Mouse (Mus musculus) lung, embryonic 14.5 days (tissue): ENCODE measurements at regions not wholly inside any gene's neighbourhood (a gene's known extent, or its start where the extent isn't known, plus 50 kb on each side); places are given as distances from the start of the nearest gene placed in this dataset.
A peak's percentile ranks its signal among the peaks of the same experiment; 100 is the strongest.

Experiments
- ATAC-seq: fragments of 200-750 bp; cut with Nextera tagmentation; 2 replicates; pipeline ENCODE4 v1.8.0; 2017; ENCODE audit warnings: mild to moderate bottlenecking, moderate TSS enrichment, moderate library complexity; ENCODE audit not compliant: insufficient read depth
- DNase-seq: peaks from one replicate; pipeline ENCODE4 v3.0.0-alpha.2; 2015
- H3K27ac ChIP-seq: fragments of 300-500 bp; sonication (generic); 2 replicates; pipeline ENCODE4 v1.5.1; 2014; ENCODE audit warnings: low read depth, mild to moderate bottlenecking, moderate library complexity
- H3K27me3 ChIP-seq: fragments of 300-500 bp; sonication (generic); 2 replicates; pipeline ENCODE4 v1.6.1; 2014; ENCODE audit warnings: low read length, control low read depth; ENCODE audit not compliant: insufficient read depth
- H3K36me3 ChIP-seq: fragments of 300-500 bp; sonication (generic); 2 replicates; pipeline ENCODE4 v1.6.1; 2014; ENCODE audit warnings: control low read depth; ENCODE audit not compliant: insufficient read depth
- H3K4me1 ChIP-seq: fragments of 300-500 bp; sonication (generic); 2 replicates; pipeline ENCODE4 v1.6.1; 2014; ENCODE audit warnings: antibody characterized with exemption, control low read depth; ENCODE audit not compliant: insufficient read depth
- H3K4me2 ChIP-seq: fragments of 300-500 bp; sonication (generic); 2 replicates; pipeline ENCODE4 v1.6.1; 2014; ENCODE audit warnings: mild to moderate bottlenecking
- H3K4me3 ChIP-seq: fragments of 300-500 bp; sonication (generic); 2 replicates; pipeline ENCODE4 v1.5.1; 2014; ENCODE audit warnings: low read depth, low read length
- H3K9ac ChIP-seq: fragments of 300-500 bp; sonication (generic); 2 replicates; pipeline ENCODE4 v1.6.1; 2014
- H3K9me3 ChIP-seq: fragments of 300-500 bp; sonication (generic); 2 replicates; pipeline ENCODE4 v1.6.1; 2016; ENCODE audit warnings: low read depth, low read length, control low read depth
- CTCF ChIP-seq: IDR thresholded peaks from 2 replicates; pipeline ENCODE4 v1.5.1; 2016; ENCODE audit warnings: antibody characterized with exemption, low read depth
- WGBS: fragments of 180-500 bp; shearing (Covaris S2); extraction: QIAGEN DNeasy Blood & Tissue Kit; methylation state at CpG from one replicate; pipeline ENCODE4 v1.1.7; 2014; 5-methylcytosine and 5-hydroxymethylcytosine counted together

GRCm38 (mm10) chr12:26088389-26088788 lies 326.7 kb downstream of the Rnf144a start:
- Histone ChIP-seq H3K9me3 (no peaks in the 10 kb centered on the region), H3K27me3 (no peaks in the 10 kb centered on the region), H3K27ac (no peak overlapping the region), H3K4me2 (no peak overlapping the region), H3K36me3 (no peaks in the 10 kb centered on the region), H3K4me3 (no peak overlapping the region), H3K9ac (no peak overlapping the region), H3K4me1 (no peaks in the 10 kb centered on the region)
- no peak for TF ChIP-seq CTCF
- no peak for ATAC-seq
- no peak for DNase-seq
- 67% methylated on average over 3 of the region's 3 CpGs for WGBS

- H3K9me3 ChIP-seq, result no peaks in the 10 kb centered on the region
- no peaks in the 10 kb centered on the region for H3K4me1 ChIP-seq
- WGBS, result 78% methylated on average over 4 of the region's 4 CpGs
- H3K4me2 ChIP-seq, result no peak overlapping the region
- no peak overlapping the region for H3K27ac ChIP-seq
- DNase-seq (no peak), ATAC-seq (no peak)
- no peak for TF ChIP-seq CTCF
- H3K4me3 ChIP-seq, result no peak overlapping the region
- no peak overlapping the region for H3K9ac ChIP-seq
- H3K27me3 ChIP-seq, result no peaks in the 10 kb centered on the region
- H3K36me3 ChIP-seq, result no peaks in the 10 kb centered on the region
Measured at GRCm38 (mm10) chr12:26086923-26087322, 328.1 kb downstream of the Rnf144a start.

- no peak for TF ChIP-seq CTCF
- no peak overlapping the region for H3K4me3 ChIP-seq
- no peak for ATAC-seq
- H3K36me3 ChIP-seq, result no peaks in the 10 kb centered on the region
- no peak for DNase-seq
- no peak overlapping the region for H3K27ac ChIP-seq
- no peaks in the 10 kb centered on the region for H3K27me3 ChIP-seq
- no peaks in the 10 kb centered on the region for H3K4me1 ChIP-seq
- no peak overlapping the region for H3K9ac ChIP-seq
- no peaks in the 10 kb centered on the region for H3K9me3 ChIP-seq
- WGBS, result 74% methylated on average over 3 of the region's 3 CpGs
- no peak overlapping the region for H3K4me2 ChIP-seq
Measured at GRCm38 (mm10) chr12:26086414-26086813, 328.6 kb downstream of the Rnf144a start.

- no peak overlapping the region for H3K4me2 ChIP-seq
- no peaks in the 10 kb centered on the region for H3K36me3 ChIP-seq
- no peak overlapping the region for H3K4me3 ChIP-seq
- no peaks in the 10 kb centered on the region for H3K27me3 ChIP-seq
- WGBS, result 61% methylated on average over 4 of the region's 4 CpGs
- DNase-seq, result no peak
- no peaks in the 10 kb centered on the region for H3K9me3 ChIP-seq
- H3K9ac ChIP-seq, result no peak overlapping the region
- TF ChIP-seq CTCF, result no peak
- ATAC-seq, result no peak
- no peaks in the 10 kb centered on the region for H3K4me1 ChIP-seq
- H3K27ac ChIP-seq, result no peak overlapping the region
Measured at GRCm38 (mm10) chr12:26079061-26079625, 335.9 kb downstream of the Rnf144a start.

- Histone ChIP-seq H3K9me3 (no peaks in the 10 kb centered on the region), H3K4me1 (no peaks in the 10 kb centered on the region), H3K4me3 (no peak overlapping the region), H3K4me2 (no peak overlapping the region), H3K27me3 (no peaks in the 10 kb centered on the region), H3K36me3 (no peaks in the 10 kb centered on the region), H3K27ac (no peak overlapping the region), H3K9ac (no peak overlapping the region)
- DNase-seq, result peak; percentile 39
- WGBS, result 25% methylated on average over 9 of the region's 9 CpGs
- peak; percentile 62; the same call in 1 of the 2 replicates for ATAC-seq
- TF ChIP-seq CTCF, result no peak
Measured at GRCm38 (mm10) chr12:26075638-26076254, 339.3 kb downstream of the Rnf144a start.

- Histone ChIP-seq H3K9ac (no peak overlapping the region), H3K36me3 (no peaks in the 10 kb centered on the region), H3K4me3 (no peak overlapping the region), H3K27ac (no peak overlapping the region), H3K4me2 (no peak overlapping the region), H3K9me3 (no peaks in the 10 kb centered on the region), H3K4me1 (peaks cover 4% of the 10 kb centered on the region; the same call in 1 of the 2 replicates), H3K27me3 (no peaks in the 10 kb centered on the region)
- 74% methylated on average over 7 of the region's 7 CpGs for WGBS
- DNase-seq (no peak), ATAC-seq (no peak)
- TF ChIP-seq CTCF, result no peak
Measured at GRCm38 (mm10) chr12:26072180-26072579, 342.9 kb downstream of the Rnf144a start.

GRCm38 (mm10) chr12:26071610-26072009 lies 343.4 kb downstream of the Rnf144a start:
- H3K9ac ChIP-seq, result no peak overlapping the region
- peaks cover 4% of the 10 kb centered on the region; the same call in 1 of the 2 replicates for H3K4me1 ChIP-seq
- peak; percentile 79 for TF ChIP-seq CTCF
- no peaks in the 10 kb centered on the region for H3K9me3 ChIP-seq
- peak; percentile 90 for DNase-seq
- 7% methylated on average over 3 of the region's 3 CpGs for WGBS
- no peak overlapping the region for H3K27ac ChIP-seq
- H3K27me3 ChIP-seq, result no peaks in the 10 kb centered on the region
- ATAC-seq, result no peak
- H3K4me2 ChIP-seq, result no peak overlapping the region
- H3K4me3 ChIP-seq, result no peak overlapping the region
- H3K36me3 ChIP-seq, result no peaks in the 10 kb centered on the region
